Mouse (Mus musculus): ENCODE measurements around the gene Tomm7. TPM values are rescaled to one million over a fixed set of nuclear protein-coding genes. Genes with fewer than 3 reads are reported as not detected.

Tomm7 gene
- polyA plus RNA-seq (2017; shearing (Covaris generic)), result 89.0 TPM

GRCm38 (mm10) chr5:23843674-23844530 lies at the start of gene Tomm7:
TSS of gene Tomm7 (minus strand) at chr5:23844161.

Other genes with a start within 250 kb of the Tomm7 start
- 69.1 TPM for gene Srpk2, start 159.5 kb downstream of the Tomm7 start, polyA plus RNA-seq (2017; shearing (Covaris generic))
- gene Pus7, start 60.5 kb downstream of the Tomm7 start, polyA plus RNA-seq (2017; shearing (Covaris generic)), result 13.2 TPM
- 24.4 TPM for gene Rint1, start 56.5 kb downstream of the Tomm7 start, polyA plus RNA-seq (2017; shearing (Covaris generic))
- 18.6 TPM for gene Fam126a, start 186.5 kb upstream of the Tomm7 start, polyA plus RNA-seq (2017; shearing (Covaris generic))